Comparison of ENCODE assay signal across 8 mouse cellular contexts in genomic region chr9:21161209-21161909, GRCm38 (mm10). TPM values are rescaled to one million over a fixed set of nuclear protein-coding genes. Genes with fewer than 3 reads are reported as not detected.
DNase-seq lines count a peak whose midpoint lies in the region; ATAC-seq and TF ChIP-seq lines count a peak whose summit lies in the region.

No protein-coding gene starts in this region.

- peak overlapping the region; percentile 30 for H3K4me2 ChIP-seq in CH12.LX (ENCODE audit: insufficient read depth, low read depth, poor library complexity, severe bottlenecking)
- peak overlapping the region; percentile 76 for H3K4me2 ChIP-seq in forebrain, embryonic 14.5 days (ENCODE audit: low read length)
- H3K4me2 ChIP-seq in neural tube, embryonic 14.5 days (ENCODE audit: low read depth, low read length): peak overlapping the region; percentile 67

- no peaks in the 10 kb centered on the region for H3K27me3 ChIP-seq in CH12.LX (replicated peaks)
- H3K27me3 ChIP-seq in forebrain, embryonic 14.5 days (replicated peaks; ENCODE audit: control insufficient read depth, insufficient read depth, low read length): peaks cover 40% of the 10 kb centered on the region
- H3K27me3 ChIP-seq in neural tube, embryonic 14.5 days (ENCODE audit: control insufficient read depth, insufficient read depth, low read length): peaks cover 33% of the 10 kb centered on the region
- H3K27me3 ChIP-seq in testis, adult 2 months (ENCODE audit: control insufficient read depth, insufficient read depth, low read length): no peaks in the 10 kb centered on the region

- in situ Hi-C loops in CH12.LX (cut with MboI; ENCODE audit: low pct_ligation_motif_present, low pct_unique_long_range_greater_than_20kb, low sequenced_read_pairs): no loop called here

- under 1% methylated on average over 52 of the region's 52 CpGs for WGBS in forebrain, embryonic 14.5 days
- WGBS in neural tube, embryonic 14.5 days: under 1% methylated on average over 52 of the region's 52 CpGs

- peak; percentile 82 for ATAC-seq in cerebellum, adult (ENCODE audit: insufficient number of reproducible peaks, low FRiP score, low TSS enrichment)
- peak; percentile 77 for ATAC-seq in forebrain, embryonic 14.5 days
- ATAC-seq in neural tube, embryonic 14.5 days (ENCODE audit: low read depth): peak; percentile 66

- intact Hi-C loops in heart, postnatal 14 days (cut with DNase I): no loop called here

- TF ChIP-seq EP300 in CH12.LX (IDR thresholded peaks at IDR 0.05; ENCODE audit: low read length): no peak; the same call in 1 of the 2 replicates

- H3K36me3 ChIP-seq in CH12.LX (replicated peaks in 1 of 2; ENCODE audit: control insufficient read depth in 1 of 2, insufficient read depth in 1 of 2, low read length in 1 of 2): peaks cover 0 to 15% of the 10 kb centered on the region in 2 experiments
- H3K36me3 ChIP-seq in forebrain, embryonic 14.5 days (ENCODE audit: control insufficient read depth, insufficient read depth, low read length): no peaks in the 10 kb centered on the region
- no peaks in the 10 kb centered on the region for H3K36me3 ChIP-seq in neural tube, embryonic 14.5 days (ENCODE audit: control insufficient read depth, insufficient read depth, low read length)
- H3K36me3 ChIP-seq in testis, adult 2 months (ENCODE audit: control insufficient read depth, insufficient read depth, low read length): no peaks in the 10 kb centered on the region

- TF ChIP-seq CTCF in CH12.LX (conservative IDR thresholded peaks at IDR 0.05 in 1 of 2, IDR thresholded peaks at IDR 0.05 in 1 of 2; ENCODE audit: low read depth in 2 of 2, low read length in 2 of 2): peak; percentile 33 to 82; a peak in 2 of 4 replicates
- peak; percentile 95 for TF ChIP-seq CTCF in testis, adult 2 months (IDR thresholded peaks at IDR 0.05; ENCODE audit: control insufficient read depth, insufficient read depth, insufficient replicate concordance, low read depth, low read length)

- peaks cover 20% of the 10 kb centered on the region for H3K9me3 ChIP-seq in CH12.LX (replicated peaks; ENCODE audit: low read length)
- no peaks in the 10 kb centered on the region for H3K9me3 ChIP-seq in forebrain, embryonic 14.5 days (replicated peaks; ENCODE audit: control insufficient read depth, low read length)
- no peaks in the 10 kb centered on the region for H3K9me3 ChIP-seq in neural tube, embryonic 14.5 days (ENCODE audit: control insufficient read depth, low read length)

- peak; percentile 77 for TF ChIP-seq POLR2A in CH12.LX (IDR thresholded peaks at IDR 0.05; ENCODE audit: low read depth, low read length)
- TF ChIP-seq POLR2A in testis, adult 2 months (IDR thresholded peaks at IDR 0.05; ENCODE audit: control insufficient read depth, low read depth, low read length): peak; percentile 62; the same call in 1 of the 2 replicates

- peak; percentile 90 for DNase-seq in CH12.LX (ENCODE audit: extremely low read depth)
- peak; percentile 87 for DNase-seq in forebrain, embryonic 14.5 days (ENCODE audit: low spot score)
- peak; percentile 82 to 91 for DNase-seq in heart, postnatal 14 days
- peak; percentile 89 to 92 for DNase-seq in layer of hippocampus, adult 18-20 months (ENCODE audit: low spot score in 2 of 2)
- peak; percentile 85 to 91 for DNase-seq in lung, adult 18-20 months

- no peaks in the 10 kb centered on the region for H3K79me2 ChIP-seq in CH12.LX (replicated peaks; ENCODE audit: control insufficient read depth, extremely low read depth, insufficient read depth, poor library complexity, severe bottlenecking)

- peak; percentile 36 for TF ChIP-seq RAD21 in CH12.LX (IDR thresholded peaks at IDR 0.05; ENCODE audit: low read depth, low read length)

- H3K9ac ChIP-seq in CH12.LX (ENCODE audit: insufficient read depth, low read depth): peak overlapping the region; percentile 5
- H3K9ac ChIP-seq in forebrain, embryonic 14.5 days (ENCODE audit: low read length): peak overlapping the region; percentile 71
- peak overlapping the region; percentile 60 for H3K9ac ChIP-seq in neural tube, embryonic 14.5 days (replicated peaks; ENCODE audit: low read depth, low read length)

- H3K27ac ChIP-seq in CH12.LX (ENCODE audit: insufficient read depth, low read depth): peak overlapping the region; percentile 61
- H3K27ac ChIP-seq in forebrain, embryonic 14.5 days (ENCODE audit: low read depth, low read length): no peak overlapping the region
- no peak overlapping the region for H3K27ac ChIP-seq in neural tube, embryonic 14.5 days (ENCODE audit: low read depth, low read length)
- peak overlapping the region; percentile 50; the same call in 1 of the 2 replicates for H3K27ac ChIP-seq in testis, adult 2 months (ENCODE audit: control insufficient read depth, insufficient read depth, low read depth, low read length)

- peak overlapping the region; percentile 43 to 56 (median 43) for H3K4me3 ChIP-seq in CH12.LX (replicated peaks in 1 of 3; ENCODE audit: low read depth in 2 of 3, low read length in 2 of 3, poor library complexity in 1 of 3)
- peak overlapping the region; percentile 45 for H3K4me3 ChIP-seq in forebrain, embryonic 14.5 days (ENCODE audit: low read depth, low read length)
- H3K4me3 ChIP-seq in neural tube, embryonic 14.5 days (ENCODE audit: low read depth, low read length): peak overlapping the region; percentile 45
- H3K4me3 ChIP-seq in testis, adult 2 months (ENCODE audit: control insufficient read depth, low read depth, low read length): peak overlapping the region; percentile 88

- H3K4me1 ChIP-seq in CH12.LX (ENCODE audit: control insufficient read depth in 1 of 2, insufficient read depth in 2 of 2): peaks cover 10 to 27% of the 10 kb centered on the region in 2 experiments; a peak in 3 of 4 replicates
- peaks cover 6% of the 10 kb centered on the region; the same call in 1 of the 2 replicates for H3K4me1 ChIP-seq in forebrain, embryonic 14.5 days (ENCODE audit: control insufficient read depth, insufficient read depth, low read length)
- H3K4me1 ChIP-seq in neural tube, embryonic 14.5 days (ENCODE audit: control insufficient read depth, insufficient read depth, low read length): peaks cover 15% of the 10 kb centered on the region
- H3K4me1 ChIP-seq in testis, adult 2 months (ENCODE audit: control insufficient read depth, insufficient read depth, low read length): peaks cover 27% of the 10 kb centered on the region

- dilution Hi-C loops in CH12.LX (cut with MboI; ENCODE audit: extremely low pct_ligation_motif_present, extremely low pct_unique_long_range_greater_than_20kb, low sequenced_read_pairs): no loop called here

TF ChIP-seq in CH12.LX, 34 proteins besides CTCF, POLR2A, EP300 and RAD21 (continues in another document):
- TF ChIP-seq MEF2A (IDR thresholded peaks at IDR 0.05; ENCODE audit: borderline replicate concordance, low read depth, low read length): peak; percentile 94
- TF ChIP-seq HCFC1 (IDR thresholded peaks at IDR 0.05; ENCODE audit: low read depth, low read length): no peak; the same call in 1 of the 2 replicates
- peak; percentile 59 for TF ChIP-seq ELF1 (IDR thresholded peaks at IDR 0.05; ENCODE audit: low read depth, low read length)
- TF ChIP-seq MAZ (IDR thresholded peaks at IDR 0.05; ENCODE audit: low read depth, low read length): peak; percentile 81
- TF ChIP-seq UBTF (IDR thresholded peaks at IDR 0.05; ENCODE audit: low read depth, low read length): 0 out of 2 replicates have a peak, but pooled peaks have one; percentile 67
- peak; percentile 36; the same call in 1 of the 2 replicates for TF ChIP-seq CHD2 (IDR thresholded peaks at IDR 0.05; ENCODE audit: low read length)
- TF ChIP-seq MYC (IDR thresholded peaks at IDR 0.05; ENCODE audit: low read depth, low read length): no peak; the same call in 1 of the 2 replicates
- no peak for TF ChIP-seq ZC3H11A (IDR thresholded peaks at IDR 0.05; ENCODE audit: low read depth, low read length)
- TF ChIP-seq SIN3A (IDR thresholded peaks at IDR 0.05; ENCODE audit: low read length): peak; percentile 18; the same call in 1 of the 2 replicates
- TF ChIP-seq ZNF384 (IDR thresholded peaks at IDR 0.05; ENCODE audit: low read depth, low read length): no peak
- peak; percentile 83 for TF ChIP-seq NRF1 (IDR thresholded peaks at IDR 0.05; ENCODE audit: low read depth, low read length)
- no peak for TF ChIP-seq PAX5 (IDR thresholded peaks at IDR 0.05; ENCODE audit: low read length)
- TF ChIP-seq JUN (IDR thresholded peaks at IDR 0.05; ENCODE audit: insufficient read depth, low read depth, low read length): no peak
- peak; percentile 63 for TF ChIP-seq NELFE (IDR thresholded peaks at IDR 0.05; ENCODE audit: low read depth, low read length)
- peak; percentile 84 for TF ChIP-seq BHLHE40 (IDR thresholded peaks at IDR 0.05; ENCODE audit: low read depth, low read length)

RNA-seq across cellular contexts. Expression of gene Pde4a, which starts 4.2 kb away (rescaled TPM):
- total RNA-seq in CH12.LX (2012; rRNA removed): 4.1 and 4.8 TPM in 2 replicates
- total RNA-seq in CH12.LX (2014; rRNA removed): 1.2 and 1.7 TPM in 2 replicates
- 7.2 and 7.6 TPM in 2 replicates for polyA plus RNA-seq in CH12.LX (2012; ENCODE audit: insufficient read length, low read depth)
- 17.3 and 22.4 TPM in 2 replicates for polyA plus RNA-seq in forebrain, embryonic 14.5 days (2014; fragmentation: Nextera tagmentation; extraction: Ambion mirVana)
- total RNA-seq in heart, postnatal 14 days (2021): 10 to 100 TPM; 36.7 to 37.5 TPM
- total RNA-seq in layer of hippocampus, adult 18-20 months (2021): 10 to 100 TPM; 83.4 to 86.6 TPM
- 27.5 and 35.3 TPM in 2 replicates for polyA plus RNA-seq in neural tube, embryonic 14.5 days (2014; fragmentation: Nextera tagmentation; extraction: Ambion mirVana)
- 80.2 and 82.0 TPM in 2 replicates for polyA plus RNA-seq in testis, adult 2 months (2012; rRNA removed)

RNA-seq across cellular contexts. Expression of gene Cdc37, which starts 11.6 kb away (rescaled TPM):
- total RNA-seq in CH12.LX (2012; rRNA removed) (227 and 230 TPM in 2 replicates), CH12.LX (2014; rRNA removed) (84.1 and 87.2 TPM in 2 replicates)
- polyA plus RNA-seq in CH12.LX (2012; ENCODE audit: insufficient read length, low read depth): 447 and 532 TPM in 2 replicates
- 222 and 247 TPM in 2 replicates for polyA plus RNA-seq in forebrain, embryonic 14.5 days (2014; fragmentation: Nextera tagmentation; extraction: Ambion mirVana)
- total RNA-seq in heart, postnatal 14 days (2021): 100 to 1,000 TPM; 151 to 157 TPM
- 100 to 1,000 TPM; 163 TPM for total RNA-seq in layer of hippocampus, adult 18-20 months (2021)
- 190 and 219 TPM in 2 replicates for polyA plus RNA-seq in neural tube, embryonic 14.5 days (2014; fragmentation: Nextera tagmentation; extraction: Ambion mirVana)
- polyA plus RNA-seq in testis, adult 2 months (2012; rRNA removed): 38.1 and 40.6 TPM in 2 replicates

RNA-seq across cellular contexts. Expression of gene Tyk2, which starts 30.3 kb away (rescaled TPM):
- total RNA-seq in CH12.LX (2012; rRNA removed): 64.3 and 80.0 TPM in 2 replicates
- 39.0 and 40.6 TPM in 2 replicates for total RNA-seq in CH12.LX (2014; rRNA removed)
- polyA plus RNA-seq in CH12.LX (2012; ENCODE audit: insufficient read length, low read depth): 45.1 and 49.6 TPM in 2 replicates
- 5.0 and 6.2 TPM in 2 replicates for polyA plus RNA-seq in forebrain, embryonic 14.5 days (2014; fragmentation: Nextera tagmentation; extraction: Ambion mirVana)
- total RNA-seq in heart, postnatal 14 days (2021): 1 to 10 TPM; 9.2 TPM
- total RNA-seq in layer of hippocampus, adult 18-20 months (2021): 10 to 100 TPM; 13.5 to 15.3 TPM
- 7.9 and 10.2 TPM in 2 replicates for polyA plus RNA-seq in neural tube, embryonic 14.5 days (2014; fragmentation: Nextera tagmentation; extraction: Ambion mirVana)
- polyA plus RNA-seq in testis, adult 2 months (2012; rRNA removed): 11.4 and 12.5 TPM in 2 replicates

Comparison
In these comparisons a context has a peak if more than half of its experiments do, and no peak if none do; other contexts are left out.
1. H3K27ac ChIP-seq: peak in CH12.LX (single experiment) and testis, adult 2 months (single experiment); none in forebrain, embryonic 14.5 days (single experiment) and neural tube, embryonic 14.5 days (single experiment).
2. H3K9ac ChIP-seq: peak in every context shown above with its lines; median percentile 71 in forebrain, embryonic 14.5 days; 60 in neural tube, embryonic 14.5 days; 5 in CH12.LX.
3. Peak in every context shown above with its lines, with median percentiles within 50 percentile points of each other: DNase-seq, H3K4me2 ChIP-seq, H3K4me3 ChIP-seq and ATAC-seq.